Mouse (Mus musculus) heart, embryonic 12.5 days (tissue): ENCODE measurements at regions not wholly inside any gene's neighbourhood (a gene's known extent, or its start where the extent isn't known, plus 50 kb on each side); places are given as distances from the start of the nearest gene placed in this dataset.
A peak's percentile ranks its signal among the peaks of the same experiment; 100 is the strongest.

ENCODE experiments used
- ATAC-seq: fragments of 200-750 bp; cut with Nextera tagmentation; 2 replicates; pipeline ENCODE4 v1.8.0; 2017; ENCODE audit warnings: moderate TSS enrichment, moderate library complexity; ENCODE audit not compliant: insufficient number of reproducible peaks, low FRiP score
- H3K27ac ChIP-seq: fragments of 300-500 bp; sonication (generic); 2 replicates; pipeline ENCODE4 v1.5.1; 2016; ENCODE audit warnings: mild to moderate bottlenecking, moderate library complexity; ENCODE audit not compliant: poor library complexity, severe bottlenecking
- H3K27me3 ChIP-seq: fragments of 300-500 bp; sonication (generic); replicated peaks from 2 replicates; pipeline ENCODE4 v1.6.1; 2016; ENCODE audit warnings: mild to moderate bottlenecking, moderate library complexity
- H3K36me3 ChIP-seq: fragments of 300-500 bp; sonication (generic); 2 replicates; pipeline ENCODE4 v1.6.1; 2016; ENCODE audit warnings: mild to moderate bottlenecking, moderate library complexity
- H3K4me1 ChIP-seq: fragments of 300-500 bp; sonication (generic); replicated peaks from 2 replicates; pipeline ENCODE4 v1.6.1; 2016; ENCODE audit warnings: mild to moderate bottlenecking
- H3K4me2 ChIP-seq: fragments of 300-500 bp; sonication (generic); 2 replicates; pipeline ENCODE4 v1.6.1; 2016; ENCODE audit warnings: mild to moderate bottlenecking, moderate library complexity
- H3K4me3 ChIP-seq: fragments of 300-500 bp; sonication (generic); 2 replicates; pipeline ENCODE4 v1.5.1; 2016; ENCODE audit warnings: mild to moderate bottlenecking
- H3K9ac ChIP-seq: fragments of 300-500 bp; sonication (generic); 2 replicates; pipeline ENCODE4 v1.6.1; 2016; ENCODE audit warnings: mild to moderate bottlenecking, moderate library complexity
- H3K9me3 ChIP-seq: fragments of 300-500 bp; sonication (generic); replicated peaks from 2 replicates; pipeline ENCODE4 v1.6.1; 2016; ENCODE audit warnings: mild to moderate bottlenecking, moderate library complexity
- WGBS: fragments of 180-500 bp; shearing (Covaris S2); methylation state at CpG from one replicate; pipeline ENCODE4 v1.1.7; 2016; 5-methylcytosine and 5-hydroxymethylcytosine counted together

DNA sequence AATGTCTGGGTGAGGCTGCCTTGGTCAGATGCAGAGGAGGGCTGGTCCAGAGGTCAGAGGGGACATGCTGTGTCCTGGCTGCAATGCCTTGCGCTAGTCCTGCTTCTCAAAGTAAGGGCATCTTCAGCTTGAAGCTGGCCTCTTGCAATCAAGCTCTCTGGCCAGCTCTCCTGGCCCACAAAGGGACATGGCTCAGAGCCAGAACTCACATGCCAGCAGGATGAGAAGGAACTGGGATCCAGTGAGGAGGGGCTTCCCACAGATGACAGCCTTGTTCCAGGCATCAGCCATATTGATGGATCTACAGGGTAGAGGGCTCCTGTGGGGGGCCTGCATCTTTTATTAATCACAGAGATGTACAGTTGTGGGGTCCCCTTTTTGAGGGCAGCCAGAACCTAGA, 445.1 kb upstream of the Mgmt start:
- H3K36me3 ChIP-seq: no peaks in the 10 kb centered on the region
- H3K9me3 ChIP-seq: no peaks in the 10 kb centered on the region
- H3K4me1 ChIP-seq: peaks cover 3% of the 10 kb centered on the region
- H3K27me3 ChIP-seq: peaks cover 13% of the 10 kb centered on the region; the same call in 1 of the 2 replicates
- WGBS: 96% methylated on average over 1 of the region's 1 CpGs
- H3K4me3 ChIP-seq: no peak overlapping the region
- no peak overlapping the region for H3K27ac ChIP-seq
- no peak for ATAC-seq
- H3K4me2 ChIP-seq: no peak overlapping the region
- H3K9ac ChIP-seq: no peak overlapping the region

DNA sequence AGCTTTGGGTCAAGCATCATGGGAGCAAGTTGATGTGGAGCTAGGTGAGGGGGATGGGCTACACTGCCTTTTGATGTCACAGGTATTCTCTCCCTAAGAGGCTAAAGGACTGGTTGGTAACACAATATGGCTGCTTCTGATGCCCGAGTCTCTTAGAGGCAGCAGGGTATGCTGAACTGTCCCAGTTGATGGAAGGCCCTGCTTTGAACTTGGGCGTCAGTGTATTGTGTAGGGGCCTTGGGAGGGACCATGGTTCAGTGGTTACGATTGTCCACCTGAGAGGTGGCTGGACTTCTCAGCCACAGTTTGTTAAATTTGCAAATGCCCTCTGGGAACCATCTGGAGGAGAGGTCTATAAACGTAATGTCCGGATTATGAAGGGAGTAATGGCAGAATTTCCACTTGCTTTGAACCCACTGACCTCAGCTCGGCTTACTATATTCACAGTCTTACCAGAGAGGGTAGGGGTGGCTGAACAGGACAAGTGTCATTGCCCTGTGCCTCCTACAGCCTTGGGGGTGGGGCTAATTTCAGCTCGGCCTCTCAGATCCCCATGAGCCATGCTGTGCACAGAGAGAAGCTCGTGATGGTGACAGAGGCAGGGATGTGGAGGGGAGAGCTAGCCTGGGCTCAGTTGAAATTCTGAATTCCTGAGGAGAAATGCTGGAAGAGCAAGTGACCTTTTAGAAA, 442.6 kb upstream of the Mgmt start:
- Histone ChIP-seq H3K4me1 (peaks cover 3% of the 10 kb centered on the region), H3K36me3 (no peaks in the 10 kb centered on the region), H3K27me3 (peaks cover 21% of the 10 kb centered on the region; the same call in 1 of the 2 replicates), H3K27ac (no peak overlapping the region), H3K4me3 (no peak overlapping the region), H3K9ac (no peak overlapping the region), H3K4me2 (no peak overlapping the region), H3K9me3 (no peaks in the 10 kb centered on the region)
- ATAC-seq: no peak
- WGBS: 75% methylated on average over 8 of the region's 8 CpGs

DNA sequence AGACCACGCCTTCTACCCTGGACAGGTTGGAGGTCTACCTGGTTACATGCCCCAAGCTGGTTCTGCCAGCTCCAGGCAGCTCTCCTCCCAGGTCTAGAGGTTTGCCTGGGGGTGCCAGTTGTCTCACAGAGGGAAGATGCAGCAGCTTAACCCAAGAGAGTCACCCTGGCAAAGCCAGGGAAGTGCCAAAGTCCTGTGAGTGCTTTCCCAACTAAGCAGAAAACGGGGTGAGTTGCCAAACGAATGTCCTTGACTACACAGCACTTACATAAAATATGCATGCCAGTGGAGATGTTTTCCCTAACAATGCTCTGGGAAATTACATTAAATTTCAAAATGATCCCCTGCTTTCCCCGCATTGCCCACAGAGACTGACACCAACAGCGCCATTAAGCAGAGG, 441.9 kb upstream of the Mgmt start:
- Histone ChIP-seq H3K9ac (no peak overlapping the region), H3K4me1 (peaks cover 3% of the 10 kb centered on the region), H3K27me3 (peaks cover 21% of the 10 kb centered on the region; the same call in 1 of the 2 replicates), H3K27ac (no peak overlapping the region), H3K4me2 (no peak overlapping the region), H3K9me3 (no peaks in the 10 kb centered on the region), H3K4me3 (no peak overlapping the region), H3K36me3 (no peaks in the 10 kb centered on the region)
- ATAC-seq: no peak
- WGBS: 79% methylated on average over 5 of the region's 5 CpGs

DNA sequence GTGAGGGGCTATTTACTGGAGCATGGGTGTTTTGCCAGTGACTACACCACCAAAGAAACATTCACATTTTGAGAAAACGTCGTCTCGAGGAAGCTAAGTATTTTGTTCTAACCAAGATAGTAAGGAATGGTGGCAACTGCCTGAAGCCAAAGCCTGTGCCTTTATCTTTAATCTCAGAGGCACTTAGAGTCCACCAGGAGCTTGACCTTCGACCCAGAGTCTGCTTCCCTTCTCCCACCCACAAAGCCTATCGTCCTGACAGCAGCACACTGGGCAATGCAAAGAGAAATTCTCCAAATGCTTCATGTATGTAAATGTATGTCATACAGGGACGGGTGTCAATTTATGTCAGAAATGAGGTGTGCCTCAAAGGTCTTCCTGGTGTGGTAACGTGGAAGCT, 437.2 kb upstream of the Mgmt start:
- Histone ChIP-seq H3K4me3 (no peak overlapping the region), H3K27me3 (peaks cover 21% of the 10 kb centered on the region; the same call in 1 of the 2 replicates), H3K4me2 (no peak overlapping the region), H3K9ac (no peak overlapping the region), H3K27ac (no peak overlapping the region), H3K9me3 (no peaks in the 10 kb centered on the region), H3K4me1 (no peaks in the 10 kb centered on the region), H3K36me3 (no peaks in the 10 kb centered on the region)
- 29% methylated on average over 7 of the region's 7 CpGs for WGBS
- ATAC-seq: no peak

DNA sequence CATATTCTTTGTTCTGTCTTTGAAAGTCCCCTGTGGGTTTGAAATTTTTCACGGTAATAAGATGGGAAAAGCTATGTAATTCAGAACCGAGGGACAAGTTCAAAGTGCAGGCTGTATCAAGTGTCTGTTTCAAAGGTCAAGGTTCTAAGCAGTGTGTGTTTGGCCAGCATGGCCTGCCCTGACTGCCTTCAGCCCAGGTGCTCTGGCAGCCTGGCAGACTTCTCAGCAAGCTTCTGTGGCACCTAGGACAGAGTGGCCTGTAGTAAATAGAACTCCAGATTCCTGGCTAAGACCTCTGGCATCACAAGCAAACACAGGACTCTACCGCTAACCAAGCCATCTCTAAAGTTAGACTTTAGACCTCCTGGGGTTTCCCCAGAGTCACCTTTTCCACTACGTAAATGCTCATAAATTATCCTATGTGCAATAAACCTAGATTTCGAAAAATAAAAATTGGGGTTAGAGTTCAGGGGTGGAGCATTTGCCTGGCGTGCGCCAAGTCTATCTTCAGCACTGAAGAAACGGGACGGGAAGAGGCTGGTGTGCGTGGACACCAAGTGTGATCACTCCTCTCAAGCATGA, 436.5 kb upstream of the Mgmt start:
- WGBS: 85% methylated on average over 10 of the region's 10 CpGs
- H3K9me3 ChIP-seq: no peaks in the 10 kb centered on the region
- H3K4me2 ChIP-seq: no peak overlapping the region
- H3K4me3 ChIP-seq: no peak overlapping the region
- H3K4me1 ChIP-seq: no peaks in the 10 kb centered on the region
- peaks cover 16% of the 10 kb centered on the region; the same call in 1 of the 2 replicates for H3K27me3 ChIP-seq
- ATAC-seq: no peak
- no peaks in the 10 kb centered on the region for H3K36me3 ChIP-seq
- H3K9ac ChIP-seq: no peak overlapping the region
- no peak overlapping the region for H3K27ac ChIP-seq

DNA sequence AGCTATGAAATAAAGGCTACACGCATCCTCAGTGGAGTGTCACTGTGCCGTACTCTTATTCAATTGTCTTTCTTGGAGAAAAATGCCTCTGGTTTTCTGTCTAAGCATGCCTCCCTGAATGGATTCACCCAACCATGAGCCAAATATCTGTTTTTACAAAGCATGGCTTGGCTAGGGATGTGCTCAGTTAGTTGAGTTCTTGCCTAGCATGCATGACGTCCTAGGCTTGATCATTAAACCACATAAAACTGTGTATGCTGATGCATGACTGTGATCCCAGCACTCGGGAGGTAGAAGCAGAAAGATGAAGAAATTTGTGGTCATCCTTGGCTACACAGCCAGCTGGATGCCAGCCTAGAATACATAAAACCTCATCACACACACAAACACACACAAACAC, 417.3 kb upstream of the Mgmt start:
- H3K4me3 ChIP-seq: no peak overlapping the region
- peaks cover 4% of the 10 kb centered on the region for H3K4me1 ChIP-seq
- no peak overlapping the region for H3K27ac ChIP-seq
- H3K27me3 ChIP-seq: peaks cover 9% of the 10 kb centered on the region
- ATAC-seq: no peak
- no peaks in the 10 kb centered on the region for H3K36me3 ChIP-seq
- H3K4me2 ChIP-seq: no peak overlapping the region
- H3K9me3 ChIP-seq: no peaks in the 10 kb centered on the region
- H3K9ac ChIP-seq: no peak overlapping the region
- WGBS: 81% methylated on average over 4 of the region's 4 CpGs

DNA sequence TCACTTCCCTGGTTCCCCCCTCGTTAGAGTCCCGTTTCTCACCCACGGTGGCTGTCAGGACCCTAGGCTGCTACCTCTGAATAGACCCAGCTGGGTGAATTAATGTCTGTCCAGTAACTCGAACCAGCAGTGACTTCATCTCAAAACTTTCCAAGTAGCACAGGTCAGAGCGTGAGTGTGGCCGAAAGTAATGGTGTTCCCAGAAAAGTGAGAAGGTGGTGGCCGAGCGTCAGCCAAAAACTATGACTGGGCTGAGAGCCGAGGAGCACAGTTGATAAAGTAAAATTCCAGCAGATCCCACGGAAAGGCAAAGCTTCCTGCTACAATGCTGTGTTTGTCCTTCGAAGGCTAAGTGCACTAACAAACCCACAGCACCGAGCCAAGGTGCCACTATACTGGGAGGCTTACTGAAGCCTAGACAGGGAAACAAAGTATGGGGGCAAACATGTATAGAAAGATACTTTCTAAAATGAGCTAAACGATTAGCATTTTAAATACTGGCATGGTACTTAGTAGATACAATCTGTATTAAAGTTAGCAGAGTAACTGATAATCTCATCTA, 413.7 kb upstream of the Mgmt start:
- Histone ChIP-seq H3K27me3 (peaks cover 14% of the 10 kb centered on the region), H3K4me2 (no peak overlapping the region), H3K4me1 (peaks cover 4% of the 10 kb centered on the region), H3K9me3 (no peaks in the 10 kb centered on the region), H3K36me3 (no peaks in the 10 kb centered on the region), H3K9ac (no peak overlapping the region), H3K27ac (no peak overlapping the region), H3K4me3 (no peak overlapping the region)
- ATAC-seq: no peak
- 40% methylated on average over 13 of the region's 13 CpGs for WGBS

DNA sequence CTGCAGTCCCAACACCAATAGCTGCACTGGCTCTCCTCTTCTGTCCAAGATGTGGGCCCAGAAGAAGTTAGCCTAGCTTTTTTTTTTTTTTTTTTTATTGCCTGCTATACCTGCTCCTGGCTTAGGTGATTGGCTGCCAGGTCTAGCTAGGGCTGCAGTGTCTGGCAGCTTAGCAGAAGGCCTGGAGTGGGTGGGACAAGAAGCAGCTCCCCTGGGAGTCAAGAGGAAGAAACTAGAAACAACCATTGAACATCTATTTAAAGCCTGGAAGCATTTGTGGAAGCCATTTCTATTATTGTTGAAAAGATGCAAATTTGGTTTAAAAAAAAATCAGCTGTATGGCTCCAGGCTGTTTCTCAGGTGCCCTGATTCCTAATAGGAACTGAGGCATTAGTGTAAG, 411.2 kb upstream of the Mgmt start:
- Histone ChIP-seq H3K4me3 (no peak overlapping the region), H3K9me3 (no peaks in the 10 kb centered on the region), H3K27ac (no peak overlapping the region), H3K4me1 (peaks cover 4% of the 10 kb centered on the region), H3K27me3 (peaks cover 24% of the 10 kb centered on the region), H3K9ac (no peak overlapping the region), H3K4me2 (no peak overlapping the region), H3K36me3 (no peaks in the 10 kb centered on the region)
- ATAC-seq: no peak

DNA sequence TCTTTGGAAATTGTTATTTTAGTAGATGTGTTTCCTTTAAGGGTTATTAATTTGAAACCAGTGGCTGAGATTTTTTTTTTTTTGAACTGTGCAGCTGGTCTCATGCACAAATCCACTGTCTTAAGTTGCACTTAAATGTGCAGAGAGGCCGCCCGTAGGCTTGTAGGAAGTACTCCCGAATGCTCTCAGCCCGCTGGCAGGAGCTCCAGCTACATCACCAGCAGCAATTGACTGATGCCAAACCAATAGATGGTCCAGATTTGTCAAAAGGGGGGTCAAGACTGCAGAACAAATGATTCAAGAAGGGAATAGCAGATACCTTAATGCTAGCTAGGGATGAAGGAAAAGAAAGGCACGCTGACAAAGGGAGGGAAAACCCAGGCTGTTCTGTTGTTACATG, 406.9 kb upstream of the Mgmt start:
- no peak overlapping the region for H3K27ac ChIP-seq
- H3K9ac ChIP-seq: no peak overlapping the region
- peaks cover 25% of the 10 kb centered on the region for H3K27me3 ChIP-seq
- no peak overlapping the region for H3K4me2 ChIP-seq
- 0 out of 2 replicates have a peak, but pooled peaks cover 4% of the 10 kb centered on the region for H3K4me1 ChIP-seq
- H3K4me3 ChIP-seq: no peak overlapping the region
- no peaks in the 10 kb centered on the region for H3K36me3 ChIP-seq
- ATAC-seq: no peak
- WGBS: 73% methylated on average over 5 of the region's 5 CpGs
- no peaks in the 10 kb centered on the region for H3K9me3 ChIP-seq

DNA sequence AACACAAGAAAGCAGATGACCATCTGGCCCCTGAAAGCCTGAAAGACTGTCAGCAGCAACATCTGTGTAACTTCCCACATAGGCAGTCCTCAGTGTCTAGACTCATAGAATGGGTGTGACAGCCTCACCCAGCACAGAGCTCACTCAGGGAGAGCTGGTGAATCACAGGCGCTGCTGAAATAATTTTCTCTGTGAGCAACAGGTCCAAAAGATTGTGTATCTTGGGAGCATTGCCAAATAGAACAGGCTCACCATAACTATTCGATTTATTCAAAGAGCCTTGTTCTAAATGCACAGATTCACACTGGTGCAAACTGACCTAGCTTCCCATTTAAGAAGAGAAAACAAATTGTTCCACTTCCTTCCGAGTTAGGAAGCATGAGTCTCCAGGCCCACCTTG, 399.6 kb upstream of the Mgmt start:
- no peak overlapping the region for H3K4me2 ChIP-seq
- H3K4me3 ChIP-seq: no peak overlapping the region
- no peaks in the 10 kb centered on the region for H3K36me3 ChIP-seq
- peaks cover 30% of the 10 kb centered on the region for H3K4me1 ChIP-seq
- 56% methylated on average over 3 of the region's 3 CpGs for WGBS
- H3K27ac ChIP-seq: no peak overlapping the region
- no peak for ATAC-seq
- H3K9me3 ChIP-seq: no peaks in the 10 kb centered on the region
- H3K9ac ChIP-seq: no peak overlapping the region
- H3K27me3 ChIP-seq: peaks cover 45% of the 10 kb centered on the region

DNA sequence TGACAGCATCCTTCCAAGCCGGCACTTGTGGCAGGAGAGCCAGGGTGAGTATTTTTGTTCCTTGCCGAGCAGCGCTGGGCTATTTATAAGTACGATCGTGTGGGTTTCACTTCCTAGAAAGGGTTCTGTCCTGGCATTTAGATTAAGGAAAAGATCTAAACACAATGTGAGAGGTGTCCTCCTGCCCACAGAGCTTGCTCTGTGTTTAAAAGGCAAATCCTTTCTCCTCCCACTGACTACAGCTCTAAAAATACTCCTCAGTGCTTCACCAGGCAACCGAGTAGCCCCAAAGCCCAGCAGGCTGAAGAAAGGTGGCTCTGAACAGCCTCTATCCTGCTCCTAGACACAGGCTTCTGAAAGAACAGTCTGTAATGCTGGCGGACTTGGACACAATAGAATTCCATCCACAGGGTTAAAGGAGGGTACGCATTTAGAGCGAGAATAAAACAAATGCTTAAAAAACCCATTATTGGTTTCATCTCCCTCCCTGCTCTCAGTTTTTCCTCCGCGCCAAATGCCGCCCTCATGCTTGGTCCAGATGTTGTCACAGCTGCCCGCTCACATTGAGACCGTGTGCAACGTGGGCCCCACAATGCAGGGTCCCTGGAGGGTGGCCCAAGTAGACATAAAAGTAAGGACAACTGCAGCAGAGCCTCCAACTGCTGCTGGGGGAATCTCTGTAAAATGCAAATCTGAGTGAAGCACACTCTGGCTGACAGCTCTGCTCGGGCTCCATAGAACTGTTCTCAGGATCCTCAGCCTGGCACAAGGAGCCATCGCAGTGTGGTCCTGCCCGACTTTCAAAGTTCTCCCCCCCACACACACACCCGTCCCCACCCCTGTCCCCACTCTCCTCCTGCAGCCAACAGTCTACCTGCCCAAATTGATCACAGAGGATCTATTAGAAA, 397.8 kb upstream of the Mgmt start:
- Histone ChIP-seq H3K27ac (peak overlapping the region; percentile 54), H3K4me1 (peaks cover 26% of the 10 kb centered on the region), H3K9ac (no peak overlapping the region), H3K9me3 (no peaks in the 10 kb centered on the region), H3K36me3 (no peaks in the 10 kb centered on the region), H3K4me2 (peak overlapping the region; percentile 45), H3K4me3 (peak overlapping the region; percentile 22), H3K27me3 (peaks cover 54% of the 10 kb centered on the region)
- WGBS: 44% methylated on average over 19 of the region's 19 CpGs
- ATAC-seq: 0 out of 2 replicates have a peak, but pooled peaks have one; percentile 36
